Mouse (Mus musculus): Measurements from ENCODE around the gene Axdnd1.
"Not testable (repeated sequence)": the region's sequence is repeated elsewhere in the genome, so short reads cannot be mapped to it uniquely, and the experiment has no call there.

The Axdnd1 gene

DNA sequence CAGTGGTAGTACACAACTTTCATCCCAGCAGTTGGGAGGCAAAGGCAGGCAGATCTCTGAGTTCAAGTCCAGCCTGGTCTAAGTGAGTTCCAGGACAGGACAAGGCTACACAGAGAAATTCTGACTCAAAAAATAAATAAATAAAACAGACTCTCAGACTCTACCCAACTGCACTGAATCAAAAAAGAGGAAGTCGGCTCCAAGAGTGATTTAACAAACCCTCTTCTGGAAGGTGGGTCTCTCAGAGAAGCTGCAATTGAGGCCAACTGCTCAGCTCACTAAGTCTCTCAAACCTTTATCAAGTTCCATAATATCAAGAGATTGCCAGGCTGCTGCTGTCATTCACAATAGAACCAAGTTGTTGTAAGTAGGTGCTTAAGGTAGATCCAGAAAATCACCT, 112.4 kb downstream of the Axdnd1 start:
- no peak for DNase-seq

DNA sequence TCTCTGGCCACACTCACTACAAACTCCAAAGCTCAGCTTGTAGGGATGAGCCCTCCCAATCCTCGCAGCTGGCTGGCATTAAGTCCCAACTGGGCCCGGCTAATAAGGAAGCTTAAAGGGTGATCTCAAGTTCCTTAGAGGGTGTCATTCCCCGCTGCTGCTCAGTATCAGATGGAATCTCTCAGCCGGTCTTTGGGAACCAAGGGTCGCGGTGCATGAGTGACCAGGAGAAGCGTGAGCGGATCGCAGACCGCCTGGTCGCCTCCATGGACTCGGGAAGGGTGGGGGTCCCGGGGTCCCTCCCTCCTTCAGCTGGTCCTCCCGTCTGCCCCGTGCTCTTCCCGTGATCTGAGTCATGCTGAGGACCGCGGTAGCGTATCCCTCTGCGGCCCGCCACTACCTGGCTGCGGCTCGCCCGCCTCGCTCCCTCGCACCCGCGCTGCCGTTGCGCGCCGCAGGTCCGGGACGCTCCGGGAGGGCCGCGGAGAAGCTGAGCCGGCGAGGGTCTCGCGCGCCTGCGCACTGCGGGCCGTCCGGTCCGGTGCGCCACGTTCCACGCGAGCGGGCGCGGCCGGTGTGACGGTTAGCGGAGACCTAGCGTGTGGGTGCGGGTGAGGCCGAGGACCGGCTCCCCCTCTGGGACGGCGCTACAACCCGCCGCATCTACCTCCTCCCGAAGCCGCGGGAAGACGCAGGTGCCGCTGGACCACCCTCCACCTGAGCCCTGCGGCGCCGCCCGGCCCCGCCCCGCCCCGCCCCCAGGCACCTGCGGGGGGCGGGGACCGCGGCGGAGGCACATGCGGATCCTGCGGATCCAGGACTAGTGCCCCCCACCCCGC, 117.8 kb downstream of the Axdnd1 start, which contains the start of gene Tdrd5:
Gene Tdrd5, minus strand, starts transcription at position 754 of the 839 bp plus-strand sequence.
- DNase-seq, result peak; percentile 79

GRCm38 (mm10) chr1:156290016-156290415, 130.9 kb downstream of the Axdnd1 start:
- DNase-seq, result no peak

DNA sequence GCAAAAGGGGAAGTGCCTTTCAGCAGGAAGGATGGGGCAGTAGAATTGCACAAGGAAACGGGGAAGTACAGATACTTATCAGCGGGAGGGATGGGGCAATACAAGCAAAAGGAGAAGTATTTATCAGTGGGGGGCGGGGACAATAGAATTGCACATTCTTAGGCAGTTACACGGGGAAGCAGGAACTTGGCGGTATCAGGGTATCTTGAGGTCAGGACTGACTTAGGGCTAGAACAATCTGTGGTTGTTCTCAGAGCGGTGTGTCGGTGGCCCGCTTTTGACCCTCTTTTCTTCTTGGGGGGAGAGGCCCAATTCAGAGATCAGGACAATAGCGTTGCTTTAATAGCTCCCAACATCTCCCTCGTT, 131.8 kb downstream of the Axdnd1 start:
- not testable (repeated sequence) for DNase-seq

- DNase-seq, result no peak
Measured at GRCm38 (mm10) chr1:156288556-156289221, 132.3 kb downstream of the Axdnd1 start.

DNA sequence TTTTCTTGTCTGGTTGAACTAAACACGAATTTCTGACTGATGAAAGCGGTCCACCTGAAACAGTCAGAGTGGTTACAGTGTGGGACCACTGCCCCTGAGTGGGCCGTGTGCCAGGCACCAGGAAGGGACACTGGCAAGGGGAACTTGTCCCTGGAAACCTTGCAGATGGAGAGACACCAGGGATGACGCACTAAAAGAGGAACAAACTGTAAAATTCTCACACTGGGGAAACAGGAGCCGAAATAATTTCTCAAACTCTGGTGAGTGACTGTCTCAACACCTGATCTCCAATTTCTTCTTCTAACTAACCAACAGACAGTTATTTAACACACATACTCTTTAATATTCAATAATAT, 135.4 kb downstream of the Axdnd1 start:
- DNase-seq, result no peak

- no peak for DNase-seq
Measured at GRCm38 (mm10) chr1:156284851-156285540, 136.0 kb downstream of the Axdnd1 start.

DNA sequence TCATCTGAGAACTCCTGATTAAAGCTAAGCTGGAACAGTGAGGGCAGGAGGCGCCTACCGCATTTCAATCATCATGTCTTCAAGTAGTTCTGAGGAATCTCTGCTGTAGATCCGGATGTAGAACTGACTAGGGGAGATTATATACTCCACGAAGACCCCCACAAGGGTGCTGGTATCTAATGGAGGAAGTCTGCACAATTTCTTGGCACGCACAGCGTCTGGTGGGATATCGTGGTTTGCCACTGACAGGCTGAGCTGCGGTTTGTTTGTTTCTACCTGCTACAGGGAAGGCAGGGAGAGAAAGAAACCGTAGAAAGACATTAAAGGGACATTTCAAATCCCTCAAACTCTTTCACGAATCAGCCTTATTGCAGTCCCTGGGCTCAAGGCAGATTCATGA, 136.8 kb downstream of the Axdnd1 start:
- peak; percentile 38 for DNase-seq

- DNase-seq, result peak; percentile 69
Measured at GRCm38 (mm10) chr1:156280131-156280530, 140.8 kb downstream of the Axdnd1 start.

DNA sequence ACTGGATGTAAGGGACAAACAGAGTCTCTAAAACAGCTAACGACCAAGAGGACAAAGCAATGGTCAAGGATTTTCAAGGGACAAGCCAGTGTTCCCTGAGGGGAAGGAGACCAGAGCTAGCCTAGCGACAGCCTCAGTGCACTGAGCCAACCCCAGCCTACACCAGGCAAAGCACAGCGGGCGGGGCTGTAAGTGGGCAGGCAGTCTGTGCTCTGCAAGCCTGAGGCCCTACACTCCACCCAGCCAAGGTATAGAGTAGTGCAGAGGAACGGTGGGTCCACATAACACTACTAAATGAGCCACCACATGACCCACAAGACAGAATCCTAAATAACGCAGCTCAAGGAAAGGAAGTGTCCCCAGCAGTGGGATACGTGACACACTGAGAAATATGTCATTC, 147.3 kb downstream of the Axdnd1 start:
- no peak for DNase-seq
